In genomic region chr1:23120901-23121300, GRCm38 (mm10) we compare ENCODE assay signal across 35 mouse cellular contexts. TPM values are rescaled to one million over a fixed set of nuclear protein-coding genes. Genes with fewer than 3 reads are reported as not detected.
DNase-seq lines count a peak whose midpoint lies in the region; ATAC-seq and TF ChIP-seq lines count a peak whose summit lies in the region.
"Had no signal": no experiment of that assay in that cellular context is flagged by ENCODE, and none has a peak within 500 bp of the region (broad histone marks: within the 10 kb centered on the region; RNA-seq: fewer than 3 reads in every experiment).

No protein-coding gene starts in this region.

- intact Hi-C loops in gastrocnemius, adult 2 months (cut with DNase I): no loop called here

- no peak for ATAC-seq in inflammation-experienced regulatory T-cells, adult 6 months
- ATAC-seq: CD4-positive, CD25-positive, alpha-beta regulatory T cell, adult 4 months; forebrain, embryonic 14.5 days; hindbrain, embryonic 16.5 days; intestine, embryonic 16.5 days; midbrain, embryonic 15.5 days had no signal

- peaks cover 9% of the 10 kb centered on the region for H3K4me1 ChIP-seq in lung, adult 2 months (ENCODE audit: control insufficient read depth, insufficient read depth, low read length)
- H3K4me1 ChIP-seq: embryonic facial prominence, embryonic 12.5 days; midbrain, embryonic 15.5 days; neural tube, embryonic 15.5 days; stomach, embryonic 15.5 days had no signal

- no peak overlapping the region for H3K4me3 ChIP-seq in gastrocnemius, adult 2 months
- H3K4me3 ChIP-seq in lung, adult 2 months (replicated peaks; ENCODE audit: extremely low read depth, low read depth, low read length): no peak overlapping the region
- H3K4me3 ChIP-seq: embryonic facial prominence, embryonic 12.5 days; midbrain, embryonic 15.5 days; neural tube, embryonic 15.5 days; stomach, embryonic 15.5 days had no signal

- H3K27ac ChIP-seq in gastrocnemius, adult 2 months: peak overlapping the region; percentile 65
- H3K27ac ChIP-seq: embryonic facial prominence, embryonic 12.5 days; midbrain, embryonic 15.5 days; neural tube, embryonic 15.5 days; stomach, embryonic 15.5 days had no signal

- 40% methylated on average over 4 of the region's 4 CpGs for WGBS in lung, adult 2 months

- TF ChIP-seq CTCF in gastrocnemius, adult 2 months (IDR thresholded peaks at IDR 0.05): no peak
- TF ChIP-seq CTCF in lung, adult 2 months (IDR thresholded peaks at IDR 0.05; ENCODE audit: insufficient read depth, low read length): 0 out of 2 replicates have a peak, but pooled peaks have one; percentile 12

- no peak for DNase-seq in gastrocnemius, adult 2 months
- no peak for DNase-seq in gastrocnemius, postnatal 25 days
- no peak for DNase-seq in lung, adult 2 months
- DNase-seq in lung, postnatal 4 days: no peak
- peak; percentile 16 for DNase-seq in lung, postnatal 14 days
- DNase-seq in cerebellum, adult 9-11 months: no peak
- DNase-seq: cerebellum, adult 2 months; cerebellum, postnatal 25 days; kidney, adult 8-10 months; kidney, postnatal 14 days; liver; retina, postnatal 1 day; right cerebral cortex, postnatal 14 days; thymus, postnatal 14 days had no signal

- TF ChIP-seq POLR2A in lung, adult 2 months (IDR thresholded peaks at IDR 0.05; ENCODE audit: borderline replicate concordance, extremely low read depth, low read depth, low read length): no peak

RNA-seq across cellular contexts. Expression of gene 4933415F23Rik, which starts 18.8 kb away (rescaled TPM):
- total RNA-seq in gastrocnemius, adult 2 months (2021): 1 to 10 TPM; 2.3 to 4.8 TPM
- 1 to 10 TPM in 1 of 2 experiments, under 1 TPM in 1; 0.48 to 3.2 TPM for total RNA-seq in gastrocnemius, postnatal 25 days (2021)
- polyA plus RNA-seq in lung, adult 2 months (2012; rRNA removed): 0.06 TPM in 1 of 2 replicates, not detected in the other
- polyA plus RNA-seq in inflammation-experienced regulatory T-cells, adult 6 months (2017; shearing (Covaris generic)): not detected
- total RNA-seq: adrenal gland, adult 18-20 months; adrenal gland, postnatal 4 days; granulocyte monocyte progenitor cell, adult 5-6 weeks; layer of hippocampus, postnatal 10 days; left cerebral cortex, adult 18-20 months; left cerebral cortex, postnatal 14 days had no signal
- polyA plus RNA-seq: CD4-positive, CD25-positive, alpha-beta regulatory T cell, adult 4 months; cerebellum, adult 2 months; embryonic facial prominence, embryonic 12.5 days; forebrain, embryonic 14.5 days; heart, embryonic 11.5 days; heart, embryonic 16.5 days; hindbrain, embryonic 11.5 days; hindbrain, embryonic 16.5 days; intestine, embryonic 16.5 days; limb, embryonic 11.5 days; liver, embryonic 16.5 days; midbrain, embryonic 15.5 days; stomach, embryonic 15.5 days; urinary bladder, adult 2 months had no signal
